Mouse (Mus musculus) CH12.LX (cell line): ENCODE measurements at regions not wholly inside any gene's neighbourhood (a gene's known extent, or its start where the extent isn't known, plus 50 kb on each side); places are given as distances from the start of the nearest gene placed in this dataset.

Experiments
- CHD2 ChIP-seq: IDR thresholded peaks from 2 replicates; pipeline ENCODE4 v1.6.1; 2011; ENCODE audit warnings: low read length, improper control_type of control experiment
- CTCF ChIP-seq, 2 experiments: IDR thresholded peaks in 1 of 2; conservative IDR thresholded peaks in 1 of 2; 2 replicates each; pipeline ENCODE4 v1.5.1; 2011 to 2012; ENCODE audit warnings: low read depth in 2 of 2, low read length in 2 of 2, improper control_type of control experiment in 1 of 2, inconsistent platforms in 1 of 2, mild to moderate bottlenecking in 1 of 2, moderate library complexity in 1 of 2
- NELFE ChIP-seq: IDR thresholded peaks from 2 replicates; pipeline ENCODE4 v1.6.1; 2011; ENCODE audit warnings: low read depth, low read length, improper control_type of control experiment
- POLR2A ChIP-seq: IDR thresholded peaks from 2 replicates; pipeline ENCODE4 v1.6.1; 2011; ENCODE audit warnings: low read depth, mild to moderate bottlenecking, improper control_type of control experiment, low read length
- RCOR1 ChIP-seq: conservative IDR thresholded peaks from 2 replicates; pipeline ENCODE4 v1.6.1; 2012; ENCODE audit warnings: low read depth, mild to moderate bottlenecking, inconsistent platforms, low read length, improper control_type of control experiment
- ZMIZ1 ChIP-seq: IDR thresholded peaks from 2 replicates; pipeline ENCODE4 v1.6.1; 2012; ENCODE audit warnings: low read depth, mild to moderate bottlenecking, inconsistent platforms, low read length, improper control_type of control experiment

DNA sequence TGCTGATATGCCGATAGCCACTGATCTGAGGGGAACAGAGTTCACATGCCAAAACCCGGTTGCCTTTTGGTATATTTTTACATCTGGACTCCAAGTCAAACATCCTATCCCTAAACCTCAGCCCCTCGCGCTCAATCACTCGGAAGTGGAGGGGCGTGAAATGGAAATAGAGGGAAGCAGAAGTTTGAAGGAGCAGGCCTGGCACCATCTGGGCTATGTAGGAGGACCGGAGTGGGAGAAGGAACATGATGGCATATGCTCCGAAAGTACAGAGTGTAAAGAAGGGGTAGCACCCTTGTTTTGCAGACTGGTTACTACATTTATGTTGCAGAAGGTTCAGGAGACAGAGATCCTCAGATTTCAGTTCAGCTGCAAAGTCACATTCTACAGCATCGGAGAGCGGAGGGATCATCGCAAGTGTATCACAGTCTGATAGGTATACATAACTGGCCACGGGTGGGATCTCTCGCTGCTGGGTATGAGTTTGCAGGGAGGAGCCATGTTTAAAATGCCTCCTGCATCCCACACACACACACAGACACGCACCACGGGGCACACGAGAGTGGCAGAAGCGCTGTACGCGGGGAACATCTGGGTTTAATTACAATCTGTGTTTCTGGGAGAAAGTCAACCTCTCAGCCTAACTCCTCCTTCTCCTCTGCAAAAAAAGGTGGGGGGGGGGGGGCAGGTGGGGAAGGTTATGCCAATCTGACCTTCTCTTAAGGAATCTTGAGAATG is 107.2 kb upstream of the Atp2b1 start:
- TF ChIP-seq CTCF (conservative IDR thresholded peaks at IDR 0.05 in 1 of 2, IDR thresholded peaks at IDR 0.05 in 1 of 2; ENCODE audit: low read depth in 2 of 2, low read length in 2 of 2) (no peak), ZMIZ1 (no peak), NELFE (no peak), POLR2A (no peak), RCOR1 (no peak), CHD2 (no peak)
